Mouse (Mus musculus): ENCODE measurements around the gene Gpatch3. TPM values are rescaled to one million over a fixed set of nuclear protein-coding genes. Genes with fewer than 3 reads are reported as not detected.

Gene Gpatch3
- polyA plus RNA-seq, 1 experiment from 2014 or later, result 9.3 TPM

DNA sequence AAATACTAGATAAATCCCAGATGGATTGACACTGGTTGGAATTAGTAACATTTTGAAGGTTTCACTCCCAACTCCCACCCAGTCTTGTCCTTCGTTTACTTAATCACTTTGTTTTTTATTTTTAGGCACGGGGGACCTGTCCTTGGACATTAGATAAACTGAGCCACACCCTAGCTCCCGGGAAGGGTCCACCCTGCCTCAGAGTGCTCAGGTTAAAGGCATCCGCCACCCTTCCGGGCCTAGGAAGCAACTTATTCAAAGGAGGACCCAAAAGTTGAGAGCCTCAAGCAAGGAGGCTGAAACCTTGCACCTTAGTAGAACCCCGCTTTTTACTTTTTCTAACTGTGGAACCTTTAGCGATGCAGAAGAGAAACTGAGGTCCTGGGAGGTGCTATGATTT is 24.6 kb downstream of the Gpatch3 start:
- Histone ChIP-seq H3K27ac (ENCODE audit: low read depth, low read length) (no peak overlapping the region), H3K27me3 (ENCODE audit: control insufficient read depth, insufficient read depth, low read length) (peaks cover 38% of the 10 kb centered on the region)
- WGBS, result 21% methylated on average over 7 of the region's 7 CpGs

DNA sequence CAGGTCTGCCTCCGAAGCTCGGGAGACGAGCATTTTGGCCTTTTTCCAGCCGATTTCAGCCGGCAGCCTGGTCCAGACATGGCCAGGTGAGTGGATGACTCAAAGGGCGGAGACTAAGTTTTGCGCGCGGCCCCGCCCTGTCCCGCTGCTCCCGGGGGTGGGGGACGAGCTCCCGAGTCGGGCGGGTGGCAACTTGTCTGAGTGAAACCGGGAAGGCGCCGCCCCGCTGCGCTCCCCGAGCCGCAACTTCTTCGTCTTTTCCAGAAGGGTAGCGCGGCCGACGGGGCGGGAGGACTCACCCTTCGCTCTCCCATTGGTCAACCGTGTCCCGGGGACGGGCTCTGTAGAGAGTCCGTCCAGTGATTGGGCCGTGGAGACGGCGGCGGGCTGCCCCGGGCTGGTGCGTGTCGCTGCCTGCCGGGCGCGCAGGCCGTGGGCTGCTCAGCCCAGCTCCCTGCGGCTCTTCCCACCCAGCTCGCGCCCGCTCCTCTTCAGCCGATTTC is 25.1 kb downstream of the Gpatch3 start:
- H3K9me3 ChIP-seq (ENCODE audit: control insufficient read depth, low read length), result no peaks in the 10 kb centered on the region
- no peak overlapping the region for H3K27ac ChIP-seq (ENCODE audit: low read depth, low read length)
- peak overlapping the region; percentile 45 for H3K4me3 ChIP-seq (ENCODE audit: low read depth, low read length)
- under 1% methylated on average over 50 of the region's 50 CpGs for WGBS
- no peaks in the 10 kb centered on the region for H3K36me3 ChIP-seq (ENCODE audit: control insufficient read depth, insufficient read depth, low read length)
- DNase-seq (ENCODE audit: low spot score) (peak; percentile 89), ATAC-seq (replicated peaks; ENCODE audit: low FRiP score) (peak; percentile 97)
- H3K9ac ChIP-seq (ENCODE audit: low read length), result peak overlapping the region; percentile 51
- peak overlapping the region; percentile 81 for H3K4me2 ChIP-seq (ENCODE audit: low read depth, low read length, severe bottlenecking)
- H3K27me3 ChIP-seq (ENCODE audit: control insufficient read depth, insufficient read depth, low read length), result peaks cover 38% of the 10 kb centered on the region
- peaks cover 10% of the 10 kb centered on the region; the same call in 1 of the 2 replicates for H3K4me1 ChIP-seq (replicated peaks; ENCODE audit: control insufficient read depth, insufficient read depth, low read length)

More for the DNA sequence above, 24.6 kb downstream of the Gpatch3 start:
- DNase-seq (ENCODE audit: low spot score), result no peak
- H3K36me3 ChIP-seq (ENCODE audit: control insufficient read depth, insufficient read depth, low read length), result no peaks in the 10 kb centered on the region
- no peaks in the 10 kb centered on the region for H3K9me3 ChIP-seq (ENCODE audit: control insufficient read depth, low read length)
- peak overlapping the region; percentile 81 for H3K4me2 ChIP-seq (ENCODE audit: low read depth, low read length, severe bottlenecking)
- H3K9ac ChIP-seq (ENCODE audit: low read length), result peak overlapping the region; percentile 51
- H3K4me1 ChIP-seq (replicated peaks; ENCODE audit: control insufficient read depth, insufficient read depth, low read length), result peaks cover 10% of the 10 kb centered on the region; the same call in 1 of the 2 replicates
- ATAC-seq (replicated peaks; ENCODE audit: low FRiP score), result no peak
- peak overlapping the region; percentile 45 for H3K4me3 ChIP-seq (ENCODE audit: low read depth, low read length)

DNA sequence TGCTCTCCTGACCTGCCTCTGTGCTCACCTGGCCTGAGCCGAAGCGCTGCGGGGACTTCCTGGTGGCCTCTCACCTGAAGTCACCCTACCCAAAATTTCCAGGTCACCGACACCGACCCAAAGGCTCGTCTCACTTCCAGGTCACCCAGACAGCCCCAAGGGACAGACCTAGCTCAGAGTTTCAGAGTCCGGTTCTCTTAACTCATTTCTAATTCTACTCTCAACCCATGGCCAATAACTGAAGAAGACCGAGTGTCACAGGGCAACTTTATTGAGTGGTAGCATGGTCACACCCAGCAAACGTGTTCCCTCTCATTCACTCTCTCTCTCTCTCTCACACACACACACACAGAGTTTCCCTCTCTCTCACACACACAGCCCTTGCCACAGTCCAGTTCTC is 25.8 kb downstream of the Gpatch3 start:
- Histone ChIP-seq H3K36me3 (ENCODE audit: control insufficient read depth, insufficient read depth, low read length) (no peaks in the 10 kb centered on the region), H3K9ac (ENCODE audit: low read length) (no peak overlapping the region; the same call in 1 of the 2 replicates), H3K4me3 (ENCODE audit: low read depth, low read length) (peak overlapping the region; percentile 45), H3K4me1 (replicated peaks; ENCODE audit: control insufficient read depth, insufficient read depth, low read length) (peaks cover 10% of the 10 kb centered on the region; the same call in 1 of the 2 replicates), H3K27ac (ENCODE audit: low read depth, low read length) (no peak overlapping the region), H3K27me3 (ENCODE audit: control insufficient read depth, insufficient read depth, low read length) (peaks cover 38% of the 10 kb centered on the region), H3K4me2 (ENCODE audit: low read depth, low read length, severe bottlenecking) (peak overlapping the region; percentile 81), H3K9me3 (ENCODE audit: control insufficient read depth, low read length) (no peaks in the 10 kb centered on the region)
- 16% methylated on average over 9 of the region's 9 CpGs for WGBS
- no peak for DNase-seq (ENCODE audit: low spot score)
- no peak for ATAC-seq (replicated peaks; ENCODE audit: low FRiP score)

- ATAC-seq (replicated peaks; ENCODE audit: low FRiP score) (no peak), DNase-seq (ENCODE audit: low spot score) (no peak)
- H3K36me3 ChIP-seq (ENCODE audit: control insufficient read depth, insufficient read depth, low read length), result no peaks in the 10 kb centered on the region
- no peak within 1 kb of the TSS for H3K9ac ChIP-seq (ENCODE audit: low read length)
- peaks cover 38% of the 10 kb centered on the region for H3K27me3 ChIP-seq (ENCODE audit: control insufficient read depth, insufficient read depth, low read length)
- no peak within 1 kb of the TSS for H3K4me3 ChIP-seq (ENCODE audit: low read depth, low read length)
- H3K4me1 ChIP-seq (replicated peaks; ENCODE audit: control insufficient read depth, insufficient read depth, low read length), result peaks cover 10% of the 10 kb centered on the region; the same call in 1 of the 2 replicates
- H3K9me3 ChIP-seq (ENCODE audit: control insufficient read depth, low read length), result no peaks in the 10 kb centered on the region
- H3K27ac ChIP-seq (ENCODE audit: low read depth, low read length), result no peak within 1 kb of the TSS
- 2% methylated on average over 16 of the region's 16 CpGs for WGBS
- no peak within 1 kb of the TSS for H3K4me2 ChIP-seq (ENCODE audit: low read depth, low read length, severe bottlenecking)
Observed at GRCm38 (mm10) chr4:133601721-133602218, 27.2 kb downstream of the Gpatch3 start, which contains the start of gene Sfn. Gene Sfn (minus strand): TSS chr4:133602168.

DNA sequence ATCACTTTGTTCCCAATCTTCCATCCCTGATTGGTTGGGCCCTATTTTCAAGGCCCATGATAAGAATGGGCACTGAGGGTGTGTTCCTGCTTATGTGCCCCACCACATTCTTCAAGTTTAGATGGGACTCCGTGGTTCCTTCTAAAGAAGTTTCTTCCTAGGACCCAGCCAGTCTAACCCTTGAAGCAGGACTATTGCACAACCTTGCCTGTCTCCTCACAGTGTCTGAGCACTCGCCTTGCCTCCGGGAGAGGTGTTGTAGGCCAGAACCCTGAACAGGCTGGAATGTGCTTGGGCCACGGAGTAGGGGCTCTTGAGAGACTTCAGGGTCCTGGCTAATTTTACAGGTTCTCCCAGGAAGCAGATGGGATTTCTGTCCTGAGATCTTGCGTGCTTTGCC is 28.5 kb downstream of the Gpatch3 start:
- Histone ChIP-seq H3K4me2 (ENCODE audit: low read depth, low read length, severe bottlenecking) (no peak overlapping the region), H3K27ac (ENCODE audit: low read depth, low read length) (no peak overlapping the region), H3K4me3 (ENCODE audit: low read depth, low read length) (no peak overlapping the region), H3K9me3 (ENCODE audit: control insufficient read depth, low read length) (no peaks in the 10 kb centered on the region), H3K9ac (ENCODE audit: low read length) (no peak overlapping the region), H3K4me1 (replicated peaks; ENCODE audit: control insufficient read depth, insufficient read depth, low read length) (peaks cover 10% of the 10 kb centered on the region; the same call in 1 of the 2 replicates), H3K36me3 (ENCODE audit: control insufficient read depth, insufficient read depth, low read length) (no peaks in the 10 kb centered on the region), H3K27me3 (ENCODE audit: control insufficient read depth, insufficient read depth, low read length) (peaks cover 36% of the 10 kb centered on the region)
- ATAC-seq (replicated peaks; ENCODE audit: low FRiP score), result no peak
- 86% methylated on average over 5 of the region's 5 CpGs for WGBS
- DNase-seq (ENCODE audit: low spot score), result no peak

GRCm38 (mm10) chr4:133604175-133604574 is 29.6 kb downstream of the Gpatch3 start:
- H3K4me1 ChIP-seq (replicated peaks; ENCODE audit: control insufficient read depth, insufficient read depth, low read length), result peaks cover 9% of the 10 kb centered on the region; the same call in 1 of the 2 replicates
- DNase-seq (ENCODE audit: low spot score), result no peak
- no peak overlapping the region for H3K4me3 ChIP-seq (ENCODE audit: low read depth, low read length)
- H3K27ac ChIP-seq (ENCODE audit: low read depth, low read length), result no peak overlapping the region
- H3K9me3 ChIP-seq (ENCODE audit: control insufficient read depth, low read length), result no peaks in the 10 kb centered on the region
- peaks cover 25% of the 10 kb centered on the region for H3K27me3 ChIP-seq (ENCODE audit: control insufficient read depth, insufficient read depth, low read length)
- H3K9ac ChIP-seq (ENCODE audit: low read length), result no peak overlapping the region
- WGBS, result 94% methylated on average over 7 of the region's 7 CpGs
- no peak overlapping the region for H3K4me2 ChIP-seq (ENCODE audit: low read depth, low read length, severe bottlenecking)
- ATAC-seq (replicated peaks; ENCODE audit: low FRiP score), result no peak
- no peaks in the 10 kb centered on the region for H3K36me3 ChIP-seq (ENCODE audit: control insufficient read depth, insufficient read depth, low read length)

GRCm38 (mm10) chr4:133604856-133605255 is 30.3 kb downstream of the Gpatch3 start:
- DNase-seq (ENCODE audit: low spot score), result no peak
- H3K36me3 ChIP-seq (ENCODE audit: control insufficient read depth, insufficient read depth, low read length), result no peaks in the 10 kb centered on the region
- H3K4me2 ChIP-seq (ENCODE audit: low read depth, low read length, severe bottlenecking), result no peak overlapping the region
- H3K27ac ChIP-seq (ENCODE audit: low read depth, low read length), result no peak overlapping the region
- ATAC-seq (replicated peaks; ENCODE audit: low FRiP score), result no peak
- peaks cover 6% of the 10 kb centered on the region; the same call in 1 of the 2 replicates for H3K4me1 ChIP-seq (replicated peaks; ENCODE audit: control insufficient read depth, insufficient read depth, low read length)
- H3K4me3 ChIP-seq (ENCODE audit: low read depth, low read length), result no peak overlapping the region
- peaks cover 18% of the 10 kb centered on the region for H3K27me3 ChIP-seq (ENCODE audit: control insufficient read depth, insufficient read depth, low read length)
- 60% methylated on average over 6 of the region's 6 CpGs for WGBS
- H3K9ac ChIP-seq (ENCODE audit: low read length), result no peak overlapping the region
- no peaks in the 10 kb centered on the region for H3K9me3 ChIP-seq (ENCODE audit: control insufficient read depth, low read length)

- H3K9me3 ChIP-seq (ENCODE audit: control insufficient read depth, low read length), result no peaks in the 10 kb centered on the region
- no peak overlapping the region for H3K9ac ChIP-seq (ENCODE audit: low read length)
- ATAC-seq (replicated peaks; ENCODE audit: low FRiP score) (no peak), DNase-seq (ENCODE audit: low spot score) (no peak)
- H3K27ac ChIP-seq (ENCODE audit: low read depth, low read length), result no peak overlapping the region
- no peaks in the 10 kb centered on the region for H3K36me3 ChIP-seq (ENCODE audit: control insufficient read depth, insufficient read depth, low read length)
- H3K4me1 ChIP-seq (replicated peaks; ENCODE audit: control insufficient read depth, insufficient read depth, low read length), result 0 out of 2 replicates have a peak, but pooled peaks cover 2% of the 10 kb centered on the region
- no peak overlapping the region for H3K4me3 ChIP-seq (ENCODE audit: low read depth, low read length)
- 54% methylated on average over 9 of the region's 9 CpGs for WGBS
- no peak overlapping the region for H3K4me2 ChIP-seq (ENCODE audit: low read depth, low read length, severe bottlenecking)
- peaks cover 14% of the 10 kb centered on the region for H3K27me3 ChIP-seq (ENCODE audit: control insufficient read depth, insufficient read depth, low read length)
Observed at GRCm38 (mm10) chr4:133605330-133605729, 30.8 kb downstream of the Gpatch3 start.

DNA sequence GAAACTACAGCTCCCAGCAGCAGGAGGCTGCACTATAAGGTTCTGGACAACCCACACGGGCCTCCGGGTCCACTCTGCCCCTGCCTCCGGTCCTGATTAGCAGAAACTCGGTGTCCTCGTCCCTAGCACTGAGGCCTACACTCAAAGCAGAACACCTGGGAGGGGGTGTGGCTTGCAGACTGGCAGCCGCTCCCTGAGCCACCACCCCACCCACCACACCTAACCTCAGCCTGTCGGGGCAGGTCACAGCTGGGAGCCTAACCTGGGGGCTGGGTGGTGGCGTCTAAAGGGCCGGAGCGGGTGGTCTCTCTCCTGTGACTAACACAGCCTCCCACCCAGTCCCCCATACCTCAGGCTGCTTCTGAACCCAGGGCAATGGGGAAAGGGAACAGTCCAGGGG is 32.7 kb downstream of the Gpatch3 start:
- no peak overlapping the region for H3K4me3 ChIP-seq (ENCODE audit: low read depth, low read length)
- WGBS, result 80% methylated on average over 10 of the region's 10 CpGs
- no peak for DNase-seq (ENCODE audit: low spot score)
- peaks cover 2% of the 10 kb centered on the region for H3K27me3 ChIP-seq (ENCODE audit: control insufficient read depth, insufficient read depth, low read length)
- H3K9ac ChIP-seq (ENCODE audit: low read length), result no peak overlapping the region
- no peaks in the 10 kb centered on the region for H3K4me1 ChIP-seq (replicated peaks; ENCODE audit: control insufficient read depth, insufficient read depth, low read length)
- ATAC-seq (replicated peaks; ENCODE audit: low FRiP score), result no peak
- no peaks in the 10 kb centered on the region; the same call in 1 of the 2 replicates for H3K9me3 ChIP-seq (ENCODE audit: control insufficient read depth, low read length)
- H3K36me3 ChIP-seq (ENCODE audit: control insufficient read depth, insufficient read depth, low read length), result peaks cover 5% of the 10 kb centered on the region; the same call in 1 of the 2 replicates
- no peak overlapping the region for H3K27ac ChIP-seq (ENCODE audit: low read depth, low read length)
- H3K4me2 ChIP-seq (ENCODE audit: low read depth, low read length, severe bottlenecking), result no peak overlapping the region
